Mouse (Mus musculus) thymus, postnatal 4 days (tissue): Measurements from ENCODE around the gene Lgr6.

Experiments
- DNase-seq: peaks from one replicate; pipeline ENCODE4 v3.0.0; 2021

Lgr6 gene

DNA sequence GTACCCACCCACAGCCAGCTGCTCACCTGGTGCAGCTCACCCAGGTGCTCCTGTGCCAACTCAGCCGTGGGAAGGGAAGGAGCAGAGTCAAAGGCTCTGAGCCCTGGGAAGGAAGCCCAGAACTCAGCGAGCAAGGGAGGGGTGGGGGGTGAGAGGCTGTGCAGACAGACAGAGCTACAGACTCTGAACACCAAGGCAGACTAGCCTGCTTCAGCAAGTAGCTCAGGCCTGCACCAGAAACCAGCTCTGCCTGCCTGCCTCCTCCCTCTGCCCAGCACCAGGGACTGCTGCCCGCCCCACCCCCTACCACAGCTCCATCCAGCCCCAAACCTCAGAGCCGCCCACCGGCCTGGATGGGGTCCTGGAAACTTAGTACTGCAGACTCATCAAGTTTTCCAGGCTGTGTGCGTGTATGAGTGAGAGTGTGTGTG is 22.9 kb upstream of the Lgr6 start:
- DNase-seq = peak; percentile 62

DNA sequence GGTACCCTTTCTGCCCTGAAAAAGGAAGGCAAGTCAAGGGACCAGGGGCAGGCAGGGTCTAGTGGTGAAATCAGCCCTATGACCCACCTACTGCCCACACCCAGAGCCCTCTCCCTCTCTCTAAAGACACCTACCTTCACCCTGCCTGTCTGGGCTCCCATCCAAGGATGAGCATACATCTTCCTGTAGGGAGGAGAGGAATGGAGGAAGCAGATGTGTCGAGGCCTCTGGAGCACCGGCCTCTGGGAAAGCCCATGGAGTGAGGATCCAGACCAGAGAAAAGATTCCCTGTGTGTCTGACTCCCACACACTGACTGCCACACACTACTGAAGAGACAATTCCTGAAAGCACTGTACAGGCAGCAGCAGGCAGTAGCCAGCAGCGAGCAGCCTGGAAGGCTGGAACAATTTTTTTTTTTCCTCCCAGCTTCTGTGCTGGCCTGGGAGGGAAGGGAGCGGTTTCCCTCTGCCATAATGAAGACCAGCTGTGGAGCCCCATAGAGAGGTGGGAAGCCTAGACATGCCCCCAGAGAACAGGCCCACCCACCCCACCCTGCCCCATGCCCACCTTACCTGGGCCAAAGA is 21.5 kb upstream of the Lgr6 start:
- no peak for DNase-seq

DNA sequence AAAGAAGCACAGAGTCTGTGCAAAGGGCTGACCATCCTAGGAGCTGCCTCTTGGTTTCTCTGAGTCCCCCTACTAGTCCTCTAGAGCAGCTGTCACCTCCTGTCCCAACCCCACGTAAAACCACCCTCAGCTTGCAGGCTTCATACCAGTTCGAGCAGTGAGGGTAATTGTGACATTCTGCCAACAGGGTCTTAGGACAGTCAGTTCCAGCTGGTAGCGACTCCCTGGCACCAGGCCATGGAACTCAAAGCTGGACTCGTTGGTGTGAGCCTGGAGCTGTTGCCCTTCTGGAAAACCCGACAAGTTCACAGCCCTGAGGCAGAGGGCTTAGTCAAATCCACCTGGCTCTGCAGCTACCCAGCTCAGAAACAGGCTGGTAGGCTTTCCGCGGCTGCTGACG is 20.9 kb upstream of the Lgr6 start:
- DNase-seq = no peak

DNA sequence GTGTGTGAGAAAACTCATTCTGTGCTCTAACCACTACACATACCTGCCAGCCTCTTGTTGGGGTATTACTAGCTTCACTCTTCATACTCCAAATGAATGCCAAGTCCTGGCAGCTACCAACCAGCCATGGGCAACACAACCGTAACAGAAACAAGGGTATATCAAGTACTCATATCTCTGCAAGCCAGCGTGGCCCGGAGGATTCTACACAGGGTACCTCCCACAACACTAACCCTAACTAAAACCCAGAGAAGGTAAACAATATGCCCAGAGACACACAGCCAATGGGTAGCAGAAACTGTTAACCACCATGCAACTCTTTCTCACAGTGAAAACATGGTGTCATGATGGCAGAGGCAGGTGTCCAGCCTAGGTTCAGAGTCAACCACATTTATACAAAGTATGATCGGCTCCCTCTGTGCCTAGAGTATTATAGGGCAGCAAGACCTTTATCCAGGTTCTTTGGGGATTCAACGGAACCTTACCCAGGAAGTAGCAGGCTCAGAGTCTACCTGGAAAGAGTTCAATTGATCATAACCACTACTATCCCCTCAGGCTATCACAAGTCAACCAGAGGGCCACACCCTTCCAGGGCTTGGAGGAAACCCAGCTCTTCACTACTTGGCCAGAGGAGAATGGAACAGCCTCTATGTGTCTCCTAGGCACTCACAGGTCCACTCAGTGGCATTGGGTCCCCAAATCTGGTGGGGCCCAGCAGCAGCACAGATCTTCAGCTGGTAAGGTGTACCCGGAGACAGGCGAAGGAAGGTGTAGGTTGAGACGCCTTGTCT is 19.7 kb upstream of the Lgr6 start:
- no peak for DNase-seq

DNA sequence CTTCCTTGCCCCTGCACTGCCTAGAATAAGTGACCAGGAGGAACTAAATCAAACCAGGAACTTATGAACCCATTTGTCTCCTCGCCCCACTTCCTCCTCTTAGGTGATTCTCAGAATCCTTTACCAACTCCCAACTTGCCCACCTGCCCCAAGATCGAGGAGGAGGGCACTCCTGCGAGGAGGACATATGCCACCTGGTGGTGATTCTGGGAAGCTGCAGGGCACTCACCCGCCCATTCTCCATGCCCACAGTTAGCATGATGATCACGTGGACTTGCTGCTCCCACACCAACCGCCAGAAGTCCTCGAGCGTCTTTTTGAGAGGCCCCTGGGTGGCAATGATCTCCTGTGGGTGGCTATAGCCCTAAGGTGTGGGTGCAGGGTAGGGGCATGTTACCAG is 7.6 kb upstream of the Lgr6 start:
- DNase-seq = peak; percentile 73

DNA sequence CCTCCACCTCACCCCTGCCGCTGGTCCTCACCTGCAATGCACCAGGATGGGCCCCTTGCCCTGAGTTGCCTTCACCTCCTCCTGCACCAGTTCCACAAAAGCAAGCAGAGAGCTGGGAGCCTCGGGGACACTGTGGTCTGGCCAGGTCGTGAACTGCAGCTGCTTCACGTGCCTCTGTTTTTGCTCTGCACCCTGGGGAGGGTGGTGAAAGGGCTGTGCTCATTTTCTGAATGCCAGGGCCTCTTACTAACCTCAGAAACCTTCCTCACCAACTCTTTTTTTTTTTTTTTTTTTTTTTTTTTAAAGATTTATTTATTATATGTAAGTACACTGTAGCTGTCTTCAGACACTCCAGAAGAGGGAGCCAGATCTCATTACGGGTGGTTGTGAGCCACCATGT is 6.2 kb upstream of the Lgr6 start:
- DNase-seq = peak; percentile 47

DNA sequence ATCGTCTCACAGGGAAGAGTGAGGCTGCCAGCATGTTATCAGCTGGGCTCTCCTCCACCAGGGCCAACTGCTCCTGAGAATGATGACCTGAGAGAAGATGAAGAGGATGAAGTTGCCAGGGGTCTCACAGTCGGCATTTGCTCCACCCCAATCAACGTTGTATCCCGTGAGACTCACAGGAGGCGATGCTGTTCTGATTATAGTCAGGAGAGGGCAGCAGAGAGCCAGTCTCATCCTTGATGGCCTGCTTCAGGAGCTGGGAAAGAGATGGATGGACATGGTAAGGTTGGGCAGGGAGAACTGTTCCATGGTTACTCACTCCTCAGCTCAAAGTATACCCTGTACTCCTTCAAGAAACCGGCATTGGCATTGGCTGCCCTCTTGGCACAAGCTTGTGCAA is 5.0 kb upstream of the Lgr6 start:
- peak; percentile 84 for DNase-seq

DNA sequence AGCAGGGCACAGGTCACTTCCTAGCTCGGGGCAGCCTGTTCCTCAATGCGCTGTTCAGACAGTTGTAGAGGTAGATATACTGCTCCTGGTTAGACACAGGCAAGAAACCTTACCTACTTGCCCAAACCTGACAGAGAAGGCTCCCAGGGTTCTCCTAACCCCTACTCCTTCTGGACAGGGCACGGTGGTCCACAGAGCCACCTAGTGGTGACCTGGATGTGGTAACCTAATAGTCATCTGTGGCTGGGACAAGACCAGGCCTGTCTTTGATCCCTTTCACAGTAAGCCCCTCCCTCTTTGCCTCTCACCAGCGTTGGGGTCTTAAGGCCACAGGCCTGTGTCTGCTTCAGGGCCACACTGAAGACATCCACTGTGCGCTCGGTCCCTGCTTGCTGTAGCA is 3.5 kb upstream of the Lgr6 start:
- DNase-seq = peak; percentile 62

DNA sequence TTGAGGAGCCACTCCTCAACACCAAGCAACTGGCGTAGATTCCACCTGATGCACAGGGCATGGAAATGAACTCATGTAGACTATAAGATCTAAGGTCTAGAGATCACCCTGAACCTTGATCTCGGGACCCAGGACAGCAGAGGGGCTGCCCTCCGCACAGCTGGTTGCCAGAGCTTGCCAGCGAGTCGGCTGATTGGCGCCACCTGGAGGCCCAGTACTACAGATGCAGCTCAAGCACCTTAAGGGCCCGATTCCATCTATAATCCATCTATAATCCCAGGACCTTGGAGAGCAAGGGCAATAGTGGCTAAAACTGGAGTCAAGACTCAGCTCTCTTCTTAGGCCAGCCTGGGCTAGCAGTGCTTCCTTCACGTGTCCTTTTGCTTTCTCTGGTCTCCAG is 875 bp upstream of the Lgr6 start:
- peak; percentile 93 for DNase-seq

DNA sequence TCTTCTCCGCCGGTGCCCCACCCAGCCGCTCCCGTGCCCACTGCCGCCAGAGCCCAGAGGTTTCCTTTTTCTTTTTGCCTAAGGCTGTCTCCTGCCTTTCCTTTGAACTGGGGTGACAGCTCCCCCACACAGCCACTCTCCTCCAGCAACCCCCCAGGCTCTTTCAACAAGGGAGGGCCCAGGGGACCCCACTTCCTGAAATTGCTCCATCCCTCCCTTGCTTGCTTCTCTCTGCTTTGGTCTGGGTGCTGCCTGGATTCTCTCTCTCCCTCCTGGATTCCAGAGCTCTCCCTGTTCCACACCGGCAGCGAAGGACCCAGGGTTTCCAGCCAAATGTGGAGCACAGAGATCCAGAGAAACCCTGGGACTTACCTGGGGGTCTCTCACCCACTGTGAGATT is 4.7 kb downstream of the Lgr6 start:
- DNase-seq = no peak

DNA sequence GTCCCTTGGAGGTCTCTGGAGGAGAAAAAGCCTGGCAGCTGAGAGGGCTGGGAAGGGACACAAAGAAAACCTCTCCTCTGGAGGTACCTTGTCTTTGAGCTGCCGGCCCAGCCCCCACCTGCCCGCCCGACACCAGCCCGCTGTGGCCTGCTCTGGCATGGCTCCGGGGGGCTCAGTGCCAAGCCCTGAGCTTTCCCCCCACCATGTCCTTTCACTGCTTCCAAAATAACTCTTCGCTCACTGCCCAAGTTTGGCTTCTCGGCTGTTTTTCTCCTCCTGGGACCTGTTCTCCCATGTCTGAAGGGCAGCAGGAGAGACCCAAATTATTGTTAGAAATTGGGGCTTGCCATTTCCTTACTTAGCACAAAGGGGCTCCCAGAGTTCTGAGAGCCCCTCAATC is 6.6 kb downstream of the Lgr6 start:
- DNase-seq = no peak

DNA sequence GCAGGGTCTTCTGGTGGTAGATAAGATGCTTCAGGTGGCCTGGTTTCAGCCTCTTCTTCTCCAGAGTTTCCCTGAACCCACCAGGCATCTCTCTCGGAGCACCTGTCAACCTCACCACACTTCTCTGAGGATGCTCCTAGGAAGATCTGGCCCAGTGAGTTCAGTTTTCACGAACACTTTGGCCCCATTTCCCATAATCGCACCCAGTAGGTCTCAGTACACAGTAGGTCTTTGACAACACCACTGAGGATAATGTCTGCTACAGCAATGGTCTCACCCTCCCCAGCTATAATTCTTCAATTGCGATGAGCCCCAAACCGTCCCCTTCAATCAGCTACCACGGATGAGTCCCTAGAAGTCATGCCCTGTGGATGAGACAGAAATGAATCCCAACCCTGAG is 7.6 kb downstream of the Lgr6 start:
- DNase-seq = no peak

DNA sequence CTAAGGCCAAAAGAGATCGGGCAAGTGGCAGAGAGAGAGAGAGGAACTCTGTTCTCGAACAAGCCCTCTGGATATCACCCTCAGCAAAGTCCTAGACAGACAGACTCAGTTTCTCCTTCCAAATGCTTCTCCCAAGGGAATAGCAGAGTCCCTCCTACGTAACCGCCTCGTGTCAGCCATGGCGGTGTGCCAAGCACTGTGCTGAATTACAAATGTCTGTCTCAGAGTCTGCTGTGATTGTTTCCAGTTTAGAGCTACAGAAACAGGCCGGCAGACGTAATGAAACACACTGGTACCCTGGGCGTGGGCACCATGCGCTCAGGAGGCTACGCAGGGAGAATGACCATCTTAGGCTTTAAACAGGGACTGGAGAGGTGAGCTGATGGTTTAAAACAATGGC is 8.8 kb downstream of the Lgr6 start:
- no peak for DNase-seq

DNA sequence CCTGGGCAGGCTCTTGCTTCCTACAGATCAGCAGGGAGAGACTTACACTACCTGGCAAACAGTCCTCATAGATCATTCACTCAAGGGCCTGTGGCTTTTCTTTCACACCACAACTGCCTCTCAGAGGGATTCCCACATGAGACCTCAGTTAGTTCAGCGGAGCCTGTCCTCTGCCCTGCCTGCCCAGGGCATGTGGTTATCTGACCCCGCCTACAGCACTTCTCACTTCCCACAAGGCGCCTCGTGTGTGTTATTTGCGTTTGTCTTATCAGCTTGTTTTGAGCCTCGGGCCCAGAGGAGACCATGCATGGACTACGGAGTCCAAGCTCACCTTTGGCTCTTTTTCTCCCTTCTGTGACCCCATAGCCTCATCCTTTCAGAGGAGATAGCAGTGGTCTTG is 9.9 kb downstream of the Lgr6 start:
- DNase-seq = no peak

DNA sequence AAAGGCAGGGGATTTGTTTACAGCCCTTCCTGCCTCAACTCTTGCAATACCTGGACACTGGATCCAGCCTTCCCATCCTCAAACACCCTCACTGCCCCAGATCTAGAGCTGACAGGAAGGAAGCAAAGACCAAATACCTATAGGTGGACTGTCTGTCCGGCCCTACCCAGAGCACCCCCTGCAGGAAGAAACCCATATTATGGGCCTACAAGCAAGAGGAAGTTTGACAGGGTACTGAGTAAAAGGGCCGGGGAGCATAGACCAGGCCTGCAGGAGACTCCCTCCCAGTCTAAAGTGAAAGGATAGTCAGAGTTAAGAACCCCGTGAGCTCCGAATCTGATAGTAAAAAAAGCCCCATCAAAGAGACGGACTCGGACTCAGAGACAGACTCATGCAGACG is 10.4 kb downstream of the Lgr6 start:
- peak; percentile 40 for DNase-seq

DNA sequence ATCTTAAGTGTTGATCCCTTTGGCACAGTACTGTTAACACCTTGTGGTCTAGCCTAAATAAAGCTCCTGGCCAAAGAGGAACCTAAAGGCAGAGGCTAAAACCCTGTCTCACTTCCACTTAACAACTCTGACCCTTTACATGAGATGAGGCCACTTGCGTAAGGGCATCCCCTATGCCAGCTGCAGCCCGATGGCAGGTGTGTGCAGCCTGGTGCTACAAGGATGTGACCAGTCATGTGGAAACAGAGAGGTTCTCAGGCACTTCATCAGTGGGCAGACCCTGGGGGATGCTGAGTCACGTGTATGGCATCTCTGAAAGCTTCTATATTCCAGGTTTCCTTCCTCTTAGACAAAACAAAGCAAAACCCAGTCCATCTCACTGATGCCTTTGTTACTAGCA is 14.2 kb downstream of the Lgr6 start:
- DNase-seq = no peak

DNA sequence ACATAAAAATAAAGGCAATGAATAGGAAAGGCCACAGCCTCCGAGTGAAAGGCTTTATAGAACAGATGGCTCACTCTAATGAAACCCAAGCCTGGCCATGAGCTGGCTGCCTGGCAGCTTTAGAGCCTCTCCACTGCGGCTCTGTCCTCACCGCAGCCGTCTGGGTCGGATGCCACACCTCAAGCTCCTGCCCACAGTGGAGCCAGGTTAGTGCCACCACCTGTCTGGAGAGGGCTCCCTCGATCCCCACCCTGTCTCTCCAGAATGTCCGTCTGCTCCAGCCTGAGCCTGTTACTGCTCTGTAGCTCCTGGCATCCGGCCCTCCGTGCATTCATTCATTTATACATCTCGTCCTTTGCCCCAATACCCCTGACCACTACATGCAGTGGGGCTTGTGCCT is 15.4 kb downstream of the Lgr6 start:
- DNase-seq = no peak

DNA sequence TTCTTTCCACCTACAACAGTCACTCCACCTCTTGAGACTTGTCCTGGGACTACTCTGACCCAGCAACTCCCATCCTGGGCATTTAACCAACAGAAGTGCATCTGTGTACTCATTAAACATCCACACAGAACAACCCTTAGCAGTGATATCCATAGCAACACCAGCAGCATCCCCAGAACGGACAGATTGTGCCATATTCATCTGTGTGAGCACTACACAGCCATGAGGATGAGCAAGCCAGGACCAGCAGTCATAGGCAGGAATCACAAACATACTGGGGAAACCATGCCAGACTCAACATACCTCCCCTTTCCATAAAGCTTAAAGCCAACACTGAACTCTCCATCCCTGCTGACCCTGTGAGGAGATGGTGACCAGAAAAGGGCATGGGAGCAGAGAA is 17.7 kb downstream of the Lgr6 start:
- no peak for DNase-seq

DNA sequence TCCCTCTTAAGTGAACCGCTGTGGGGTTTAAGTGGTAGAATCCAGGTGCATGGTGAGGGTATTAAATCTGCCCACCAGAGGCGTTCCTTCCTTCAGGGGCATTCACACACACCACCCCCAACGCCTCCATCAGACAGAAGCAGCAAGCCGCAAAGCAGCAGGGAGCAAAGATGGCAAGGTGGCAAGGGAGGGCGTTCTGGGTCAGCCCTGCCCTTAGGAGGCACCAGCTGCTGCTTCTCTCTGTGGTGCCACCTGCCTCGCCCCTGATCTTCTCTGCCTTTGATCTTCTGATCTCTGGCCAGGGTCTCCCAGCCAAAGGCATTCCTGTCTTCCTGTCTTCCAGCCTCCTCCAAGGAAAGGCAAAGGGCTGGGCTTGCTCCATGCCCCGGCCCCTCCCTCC is 19.1 kb downstream of the Lgr6 start:
- DNase-seq = peak; percentile 55

DNA sequence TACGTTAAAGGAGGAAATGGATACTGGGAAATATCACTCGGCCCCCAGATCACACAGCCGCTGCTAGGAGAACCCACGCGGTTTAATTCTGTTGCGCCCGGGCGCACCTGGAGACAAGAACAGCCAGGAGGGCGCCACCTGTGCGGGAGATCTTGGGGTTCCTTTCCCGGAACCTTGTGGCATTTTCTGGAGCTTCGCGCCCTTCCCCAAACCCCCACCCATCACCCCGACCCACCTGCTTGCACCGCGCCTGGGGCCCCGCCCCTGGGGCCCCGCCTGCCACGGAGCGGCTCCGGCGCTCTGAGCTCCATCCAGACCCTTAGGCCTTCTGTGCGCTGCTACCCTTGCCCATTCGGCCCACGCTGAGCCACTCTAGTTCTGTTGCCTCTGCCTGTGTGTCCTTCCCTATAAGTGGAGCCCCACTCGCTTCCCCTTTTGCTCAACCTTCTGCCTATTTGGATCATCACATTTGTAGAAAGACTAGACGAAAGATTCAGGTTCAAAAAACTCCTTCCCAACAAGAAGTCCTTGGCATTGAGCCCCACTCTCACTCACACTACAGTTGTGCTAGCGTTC is 19.7 kb downstream of the Lgr6 start:
- peak; percentile 68 for DNase-seq

DNA sequence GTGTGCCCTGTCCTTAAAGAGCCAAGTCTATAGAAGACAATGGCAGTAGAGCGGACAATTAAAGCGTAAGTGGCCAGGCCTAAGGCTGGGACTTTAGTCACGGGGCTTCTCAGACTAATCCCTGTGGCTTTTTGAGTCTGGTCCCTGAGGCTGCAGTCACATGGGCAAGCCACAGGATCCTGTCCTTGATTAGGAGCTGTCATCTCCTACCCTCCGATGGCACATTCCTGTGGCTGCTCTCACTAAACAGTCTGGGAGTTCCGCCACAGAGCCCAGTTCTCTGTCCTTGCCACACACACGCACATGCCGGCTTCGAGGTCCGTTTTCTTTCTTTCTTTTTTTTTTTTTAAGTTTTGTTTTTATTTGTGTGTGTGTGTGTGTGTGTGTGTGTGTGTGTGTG is 21.6 kb downstream of the Lgr6 start:
- no peak for DNase-seq

DNA sequence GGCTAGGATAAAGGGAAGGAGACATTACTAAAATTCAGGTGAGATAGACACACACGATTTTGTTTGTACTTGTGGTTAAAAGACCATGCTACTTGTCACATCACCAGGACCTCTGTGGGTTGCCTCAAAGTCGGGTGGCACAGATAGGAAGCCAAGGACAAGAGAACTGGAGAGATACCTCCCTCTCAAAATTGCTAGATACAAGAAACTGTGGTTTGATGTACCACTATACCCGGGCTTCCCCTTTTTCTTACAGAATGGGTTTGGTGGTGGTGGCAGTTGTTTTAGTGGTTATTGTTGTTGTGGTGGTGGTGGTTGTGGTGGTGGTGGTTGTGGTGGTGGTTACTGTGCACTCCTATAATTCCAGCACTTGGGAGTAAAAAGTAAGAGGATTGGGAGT is 22.8 kb downstream of the Lgr6 start:
- DNase-seq = no peak

DNA sequence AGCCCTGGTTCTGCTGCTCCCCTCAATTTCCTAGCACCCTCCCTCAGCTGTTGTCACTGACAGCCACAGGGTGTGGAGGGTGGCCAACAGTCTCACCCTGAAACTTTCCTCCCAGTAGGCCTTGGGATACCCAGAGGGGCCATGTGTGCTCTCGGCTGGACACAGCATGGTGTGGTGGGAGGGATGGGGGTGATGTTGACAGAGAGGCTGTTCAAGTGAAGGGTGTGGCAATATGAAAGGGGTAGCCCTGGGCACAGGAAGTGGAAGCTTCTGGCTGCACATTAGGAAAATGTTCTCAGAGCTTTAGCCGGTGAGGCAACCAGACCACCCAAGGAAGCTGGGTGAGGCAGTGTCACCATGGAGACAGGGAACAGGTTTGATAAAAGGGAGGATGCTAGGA is 26.1 kb downstream of the Lgr6 start:
- DNase-seq = no peak

DNA sequence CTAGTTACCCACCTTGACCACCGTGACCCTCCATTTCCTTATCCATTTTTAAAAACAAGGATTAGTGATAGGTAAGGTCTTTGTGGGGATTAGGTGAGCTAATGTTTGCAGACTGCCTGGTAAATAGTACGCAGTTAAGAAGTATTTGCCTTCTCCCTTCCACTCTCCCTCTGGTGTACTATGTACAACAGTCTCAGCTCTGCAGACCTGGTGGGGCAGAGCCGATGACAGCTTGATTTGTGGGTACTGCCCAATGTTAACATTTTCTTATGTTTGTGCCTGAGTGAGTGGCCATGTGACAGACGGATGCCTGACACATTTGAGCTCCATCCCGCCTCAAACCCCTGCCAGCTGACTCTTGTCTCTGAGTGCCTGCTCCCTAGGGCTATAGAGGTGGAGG is 28.6 kb downstream of the Lgr6 start:
- DNase-seq = no peak

DNA sequence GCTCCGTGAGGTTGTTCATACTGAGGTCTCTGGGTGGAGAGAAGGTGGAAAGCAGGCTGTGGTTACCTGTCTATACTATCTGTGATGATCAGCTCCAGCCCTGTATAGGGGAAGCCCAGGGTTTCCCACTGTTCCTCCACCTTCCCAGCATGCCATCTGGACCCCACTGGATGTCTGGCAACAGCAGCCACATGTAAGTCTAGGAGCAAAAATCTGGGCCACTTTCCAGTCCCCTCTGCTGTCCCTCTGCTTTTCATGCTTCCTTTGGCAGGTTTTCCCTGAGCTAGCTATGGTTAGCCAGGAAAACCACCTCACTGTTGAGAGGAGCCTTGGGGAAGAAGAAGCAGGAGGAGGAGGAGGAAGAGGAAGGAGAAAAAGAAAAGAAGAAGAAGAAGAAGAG is 29.8 kb downstream of the Lgr6 start:
- DNase-seq = no peak
